25 mouse cellular contexts compared by ENCODE assay signal in genomic region chr1:66874740-66875139, GRCm38 (mm10).
"Had no signal": no experiment of that assay in that cellular context is flagged by ENCODE, and none has a peak within 500 bp of the region (broad histone marks: within the 10 kb centered on the region; RNA-seq: fewer than 3 reads in every experiment).

No protein-coding gene starts in this region.

- H3K36me3 ChIP-seq: heart, embryonic 10.5 days; heart, embryonic 12.5 days; hindbrain, embryonic 10.5 days; hindbrain, embryonic 12.5 days; limb, embryonic 10.5 days; limb, embryonic 12.5 days; liver, embryonic 13.5 days; liver, embryonic 15.5 days had no signal

- DNase-seq: gastrocnemius, adult 2 months; gastrocnemius, postnatal 10 days; gastrocnemius, postnatal 25 days; heart, adult 18-20 months; heart, postnatal 10 days; heart, postnatal 4 days; kidney, adult 18-20 months; kidney, adult 8-10 months; kidney, postnatal 10 days; kidney, postnatal 25 days; kidney, postnatal 4 days; liver; liver, embryonic 13.5 days had no signal

- H3K4me1 ChIP-seq: hindbrain, embryonic 10.5 days; hindbrain, embryonic 12.5 days; limb, embryonic 10.5 days; limb, embryonic 12.5 days; liver, embryonic 13.5 days; liver, embryonic 15.5 days had no signal

- H3K27me3 ChIP-seq: heart, embryonic 12.5 days; hindbrain, embryonic 12.5 days; limb, embryonic 12.5 days; liver, embryonic 13.5 days; liver, embryonic 15.5 days had no signal

- H3K4me3 ChIP-seq: gastrocnemius, adult 2 months; heart, embryonic 10.5 days; heart, embryonic 12.5 days; hindbrain, embryonic 10.5 days; hindbrain, embryonic 12.5 days; layer of hippocampus, adult 2 months; left cerebral cortex, adult 2 months; limb, embryonic 10.5 days; limb, embryonic 12.5 days; liver, embryonic 13.5 days; liver, embryonic 15.5 days had no signal

- H3K9me3 ChIP-seq: limb, embryonic 10.5 days; liver, embryonic 13.5 days; liver, embryonic 15.5 days had no signal

- H3K27ac ChIP-seq: gastrocnemius, adult 2 months; heart, embryonic 10.5 days; hindbrain, embryonic 10.5 days; hindbrain, embryonic 12.5 days; hindbrain, embryonic 14.5 days; layer of hippocampus, adult 2 months; left cerebral cortex, adult 2 months; limb, embryonic 10.5 days; limb, embryonic 12.5 days; liver, embryonic 13.5 days; liver, embryonic 15.5 days had no signal

- ATAC-seq: hindbrain, embryonic 16.5 days; intestine, embryonic 16.5 days had no signal
